Mouse (Mus musculus) T-helper 17 cell (primary cell): ENCODE measurements around the gene Pelp1.

Source experiments
- in situ Hi-C, 2 experiments: fragments of 300-600 bp; cut with MboI, MseI; formaldehyde crosslinking; loops; 1 replicate in 1 of 2; 2 replicates in 1 of 2; pipeline ENCODE4 v1.15.1; 2025; ENCODE audit warnings: high pct_unique_total_duplicates in 2 of 2

The Pelp1 gene

DNA sequence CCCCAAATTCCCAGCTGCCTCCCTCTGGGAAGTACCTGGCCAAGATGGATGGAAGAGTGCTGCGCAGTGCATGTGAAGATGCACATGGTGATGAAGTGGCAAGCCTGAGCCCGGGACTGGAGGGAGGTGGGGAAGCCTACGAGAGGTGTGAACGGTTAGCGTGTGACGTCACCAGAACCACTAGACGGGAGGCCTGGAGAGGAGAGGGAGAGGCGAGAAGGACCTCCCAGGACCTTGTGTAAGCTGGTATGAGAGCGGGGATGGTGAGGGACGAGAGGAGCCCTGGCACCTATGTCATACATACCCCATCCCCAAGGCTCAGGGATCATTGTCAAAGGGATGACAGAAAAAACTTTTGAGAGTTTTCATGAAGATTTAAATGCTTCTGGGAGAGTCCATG, 64.8 kb downstream of the Pelp1 start:
- in situ Hi-C loops: no loop called here
